ENCODE assay signal across 9 mouse cellular contexts in the genomic region with DNA sequence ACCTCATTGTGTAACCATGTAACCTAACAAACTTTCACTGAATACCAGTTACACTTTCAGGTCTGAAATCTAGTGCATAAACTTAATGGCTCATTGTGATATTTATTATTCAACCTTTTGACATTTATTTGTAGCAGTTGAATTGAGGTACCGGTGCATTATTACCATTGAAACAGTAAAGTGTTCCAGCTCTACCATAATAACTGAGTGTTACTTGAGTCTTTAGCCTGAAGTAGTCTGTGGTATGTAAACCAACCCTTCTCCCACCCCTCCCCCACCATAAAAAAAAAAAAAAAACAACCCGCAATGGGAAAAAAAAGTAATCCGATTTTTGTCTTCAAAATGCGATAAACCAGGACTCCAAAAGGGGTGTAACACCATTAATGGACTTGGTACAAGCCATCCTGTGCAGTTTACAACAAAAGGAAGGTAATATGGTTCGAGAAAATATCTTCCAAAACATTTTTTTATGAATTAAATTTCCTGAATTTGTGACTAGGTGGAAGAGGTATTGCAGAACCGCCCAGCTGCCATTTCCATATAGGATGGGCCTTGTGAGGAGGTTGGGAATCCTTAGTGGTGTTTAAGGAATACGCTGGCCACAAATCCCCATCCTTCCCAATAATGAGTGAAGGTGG. TPM values are rescaled to one million over a fixed set of nuclear protein-coding genes. Genes with fewer than 3 reads are reported as not detected.
DNase-seq lines count a peak whose midpoint lies in the region; ATAC-seq and TF ChIP-seq lines count a peak whose summit lies in the region.
"Had no signal": no experiment of that assay in that cellular context is flagged by ENCODE, and none has a peak within 500 bp of the region (broad histone marks: within the 10 kb centered on the region; RNA-seq: fewer than 3 reads in every experiment).

No protein-coding gene starts in this region.

- no peak for TF ChIP-seq CTCF in stomach, postnatal 0 days (IDR thresholded peaks at IDR 0.05; ENCODE audit: low read depth)

- H3K9ac ChIP-seq in neural tube, embryonic 11.5 days (ENCODE audit: low read length), result peak overlapping the region; percentile 100
- peak overlapping the region; percentile 100 for H3K9ac ChIP-seq in limb, embryonic 13.5 days
- H3K9ac ChIP-seq in stomach, postnatal 0 days (ENCODE audit: low read length), result 0 out of 2 replicates have a peak overlapping the region, but pooled peaks have one; percentile 35

- WGBS in neural tube, embryonic 11.5 days, result 6% methylated on average over 7 of the region's 7 CpGs
- 3% methylated on average over 7 of the region's 7 CpGs for WGBS in limb, embryonic 13.5 days
- 34% methylated on average over 7 of the region's 7 CpGs for WGBS in stomach, postnatal 0 days

- H3K36me3 ChIP-seq in neural tube, embryonic 11.5 days (ENCODE audit: control insufficient read depth, insufficient read depth, low read length), result no peaks in the 10 kb centered on the region
- H3K36me3 ChIP-seq in limb, embryonic 13.5 days, result 0 out of 2 replicates have a peak, but pooled peaks cover 2% of the 10 kb centered on the region
- no peaks in the 10 kb centered on the region for H3K36me3 ChIP-seq in stomach, postnatal 0 days (ENCODE audit: control insufficient read depth, insufficient read depth, low read length)

- no peak for ATAC-seq in neural tube, embryonic 11.5 days (ENCODE audit: insufficient read depth, low FRiP score, low TSS enrichment)
- ATAC-seq in limb, embryonic 13.5 days (ENCODE audit: low FRiP score, low read depth), result no peak
- no peak for ATAC-seq in stomach, postnatal 0 days (ENCODE audit: low FRiP score, low TSS enrichment)

- peak overlapping the region; percentile 99 for H3K4me3 ChIP-seq in neural tube, embryonic 11.5 days (ENCODE audit: low read depth, low read length)
- peak overlapping the region; percentile 98 for H3K4me3 ChIP-seq in limb, embryonic 13.5 days
- H3K4me3 ChIP-seq in stomach, postnatal 0 days (ENCODE audit: low read depth, low read length), result peak overlapping the region; percentile 78

- TF ChIP-seq EP300 in stomach, postnatal 0 days (optimal IDR thresholded peaks at IDR 0.05), result no peak

- H3K4me2 ChIP-seq in neural tube, embryonic 11.5 days (ENCODE audit: low read depth), result peak overlapping the region; percentile 84
- peak overlapping the region; percentile 88 for H3K4me2 ChIP-seq in limb, embryonic 13.5 days (replicated peaks)
- peak overlapping the region; percentile 78 for H3K4me2 ChIP-seq in stomach, postnatal 0 days (replicated peaks; ENCODE audit: low read depth)

- no peaks in the 10 kb centered on the region for H3K9me3 ChIP-seq in neural tube, embryonic 11.5 days (ENCODE audit: control insufficient read depth, low read length)
- H3K9me3 ChIP-seq in limb, embryonic 13.5 days, result no peaks in the 10 kb centered on the region
- H3K9me3 ChIP-seq in stomach, postnatal 0 days (ENCODE audit: control insufficient read depth, low read length), result no peaks in the 10 kb centered on the region

- peak; percentile 64 for DNase-seq in embryo, embryonic 10.5 days (ENCODE audit: low spot score)
- DNase-seq in embryo, embryonic 10 days (ENCODE audit: low spot score), result no peak
- DNase-seq in neural tube, embryonic 11.5 days (ENCODE audit: low spot score), result peak; percentile 24
- no peak for DNase-seq in neural tube, embryonic 10.5 days (ENCODE audit: extremely low spot score, low spot score)
- DNase-seq in stomach, postnatal 0 days (ENCODE audit: low spot score), result no peak
- DNase-seq in urinary bladder, postnatal 25 days (ENCODE audit: low spot score), result no peak
- no peak for DNase-seq in left cerebral cortex, adult 11 months (ENCODE audit: low spot score)

- H3K4me1 ChIP-seq in neural tube, embryonic 11.5 days (ENCODE audit: control insufficient read depth, insufficient read depth, low read length), result peaks cover 36% of the 10 kb centered on the region
- peaks cover 50% of the 10 kb centered on the region for H3K4me1 ChIP-seq in limb, embryonic 13.5 days
- H3K4me1 ChIP-seq in stomach, postnatal 0 days (replicated peaks; ENCODE audit: control insufficient read depth, insufficient read depth), result 0 out of 2 replicates have a peak, but pooled peaks cover 6% of the 10 kb centered on the region

- H3K27ac ChIP-seq in neural tube, embryonic 11.5 days (ENCODE audit: low read depth, low read length), result peak overlapping the region; percentile 100
- peak overlapping the region; percentile 100 for H3K27ac ChIP-seq in limb, embryonic 13.5 days
- no peak overlapping the region for H3K27ac ChIP-seq in stomach, postnatal 0 days (replicated peaks)
- H3K27ac ChIP-seq: macrophage had no signal

- no peaks in the 10 kb centered on the region for H3K27me3 ChIP-seq in neural tube, embryonic 11.5 days (ENCODE audit: control insufficient read depth, insufficient read depth, low read length)
- no peaks in the 10 kb centered on the region for H3K27me3 ChIP-seq in limb, embryonic 13.5 days
- no peaks in the 10 kb centered on the region for H3K27me3 ChIP-seq in stomach, postnatal 0 days (ENCODE audit: control insufficient read depth, insufficient read depth, low read length)

RNA-seq across cellular contexts. Expression of gene Skida1, which starts 3.6 kb away (rescaled TPM):
- 12.0 and 15.5 TPM in 2 replicates for polyA plus RNA-seq in neural tube, embryonic 11.5 days (2014; fragmentation: Nextera tagmentation; extraction: Ambion mirVana)
- polyA plus RNA-seq in limb, embryonic 13.5 days (2015; fragmentation: Nextera tagmentation; extraction: Ambion mirVana), result 12.2 and 14.9 TPM in 2 replicates
- 1.5 and 1.9 TPM in 2 replicates for polyA plus RNA-seq in stomach, postnatal 0 days (2015; fragmentation: Nextera tagmentation; extraction: Ambion mirVana)
- polyA plus RNA-seq: macrophage had no signal

RNA-seq across cellular contexts. Expression of gene A930004D18Rik, which starts 7.7 kb away (rescaled TPM):
- polyA plus RNA-seq in neural tube, embryonic 11.5 days (2014; fragmentation: Nextera tagmentation; extraction: Ambion mirVana), result 6.9 and 7.6 TPM in 2 replicates
- 15.3 and 19.4 TPM in 2 replicates for polyA plus RNA-seq in limb, embryonic 13.5 days (2015; fragmentation: Nextera tagmentation; extraction: Ambion mirVana)
- polyA plus RNA-seq in stomach, postnatal 0 days (2015; fragmentation: Nextera tagmentation; extraction: Ambion mirVana), result 7.5 and 9.4 TPM in 2 replicates

RNA-seq across cellular contexts. Expression of gene Mllt10, which starts 9.8 kb away (rescaled TPM):
- polyA plus RNA-seq in neural tube, embryonic 11.5 days (2014; fragmentation: Nextera tagmentation; extraction: Ambion mirVana), result 39.4 and 42.6 TPM in 2 replicates
- 68.1 and 72.2 TPM in 2 replicates for polyA plus RNA-seq in limb, embryonic 13.5 days (2015; fragmentation: Nextera tagmentation; extraction: Ambion mirVana)
- 25.9 and 27.4 TPM in 2 replicates for polyA plus RNA-seq in stomach, postnatal 0 days (2015; fragmentation: Nextera tagmentation; extraction: Ambion mirVana)

RNA-seq across cellular contexts. Expression of gene H2al2a, which starts 48.5 kb away (rescaled TPM):
- not detected in 2 replicates for polyA plus RNA-seq in neural tube, embryonic 11.5 days (2014; fragmentation: Nextera tagmentation; extraction: Ambion mirVana)
- not detected in 2 replicates for polyA plus RNA-seq in limb, embryonic 13.5 days (2015; fragmentation: Nextera tagmentation; extraction: Ambion mirVana)
- not detected in 2 replicates for polyA plus RNA-seq in stomach, postnatal 0 days (2015; fragmentation: Nextera tagmentation; extraction: Ambion mirVana)
- polyA plus RNA-seq: macrophage had no signal

Comparison
In these comparisons a context has a peak if more than half of its experiments do, and no peak if none do; other contexts are left out.
1. DNase-seq: peak in embryo, embryonic 10.5 days (single experiment) and neural tube, embryonic 11.5 days (single experiment); none in embryo, embryonic 10 days (single experiment), neural tube, embryonic 10.5 days (single experiment), stomach, postnatal 0 days (single experiment), urinary bladder, postnatal 25 days (single experiment) and left cerebral cortex, adult 11 months (single experiment).
2. H3K9ac ChIP-seq: peak in every context shown above with its lines; median percentile 100 in neural tube, embryonic 11.5 days; 100 in limb, embryonic 13.5 days; 35 in stomach, postnatal 0 days.
3. Peak in every context shown above with its lines, with median percentiles within 50 percentile points of each other: H3K4me2 ChIP-seq and H3K4me3 ChIP-seq.